Mouse (Mus musculus): ENCODE results near the gene Jund. TPM values are rescaled to one million over a fixed set of nuclear protein-coding genes. Genes with fewer than 3 reads are reported as not detected.

Jund gene
- polyA plus RNA-seq, 1 experiment from 2014 or later = 117 TPM

- WGBS = 52% methylated on average over 7 of the region's 7 CpGs
- Histone ChIP-seq H3K9me3 (ENCODE audit: control insufficient read depth, low read length) (no peaks in the 10 kb centered on the region), H3K36me3 (ENCODE audit: control insufficient read depth, insufficient read depth, low read length) (no peaks in the 10 kb centered on the region), H3K27ac (ENCODE audit: low read depth, low read length) (peak within 1 kb of the TSS; percentile 86), H3K27me3 (ENCODE audit: control insufficient read depth, insufficient read depth, low read length) (peaks cover 2% of the 10 kb centered on the region; the same call in 1 of the 2 replicates), H3K9ac (ENCODE audit: low read depth, low read length) (no peak within 1 kb of the TSS; the same call in 1 of the 2 replicates), H3K4me2 (replicated peaks; ENCODE audit: low read depth, low read length) (peak within 1 kb of the TSS; percentile 21), H3K4me3 (ENCODE audit: low read length) (no peak within 1 kb of the TSS), H3K4me1 (ENCODE audit: control insufficient read depth, insufficient read depth, low read length) (no peaks in the 10 kb centered on the region)
- ATAC-seq (ENCODE audit: low FRiP score, low TSS enrichment) = peak; percentile 83
Observed at GRCm38 (mm10) chr8:70723486-70724210, 24.9 kb downstream of the Jund start, which contains the start of gene Pde4c. Gene Pde4c (plus strand): TSS chr8:70723720.

- Histone ChIP-seq H3K36me3 (ENCODE audit: control insufficient read depth, insufficient read depth, low read length) (no peaks in the 10 kb centered on the region), H3K4me1 (ENCODE audit: control insufficient read depth, insufficient read depth, low read length) (no peaks in the 10 kb centered on the region), H3K9me3 (ENCODE audit: control insufficient read depth, low read length) (no peaks in the 10 kb centered on the region), H3K27me3 (ENCODE audit: control insufficient read depth, insufficient read depth, low read length) (peaks cover 2% of the 10 kb centered on the region; the same call in 1 of the 2 replicates), H3K4me3 (ENCODE audit: low read length) (no peak overlapping the region), H3K9ac (ENCODE audit: low read depth, low read length) (no peak overlapping the region), H3K27ac (ENCODE audit: low read depth, low read length) (peak overlapping the region; percentile 86), H3K4me2 (replicated peaks; ENCODE audit: low read depth, low read length) (peak overlapping the region; percentile 9; the same call in 1 of the 2 replicates)
- ATAC-seq (ENCODE audit: low FRiP score, low TSS enrichment) = no peak
- 58% methylated on average over 12 of the region's 12 CpGs for WGBS
Observed at GRCm38 (mm10) chr8:70724216-70724615, 25.5 kb downstream of the Jund start.

- Histone ChIP-seq H3K4me3 (ENCODE audit: low read length) (no peak overlapping the region), H3K27me3 (ENCODE audit: control insufficient read depth, insufficient read depth, low read length) (peaks cover 17% of the 10 kb centered on the region), H3K36me3 (ENCODE audit: control insufficient read depth, insufficient read depth, low read length) (no peaks in the 10 kb centered on the region), H3K4me1 (ENCODE audit: control insufficient read depth, insufficient read depth, low read length) (no peaks in the 10 kb centered on the region), H3K4me2 (replicated peaks; ENCODE audit: low read depth, low read length) (no peak overlapping the region), H3K9ac (ENCODE audit: low read depth, low read length) (no peak overlapping the region), H3K9me3 (ENCODE audit: control insufficient read depth, low read length) (no peaks in the 10 kb centered on the region), H3K27ac (ENCODE audit: low read depth, low read length) (no peak overlapping the region)
- 26% methylated on average over 14 of the region's 14 CpGs for WGBS
- no peak for ATAC-seq (ENCODE audit: low FRiP score, low TSS enrichment)
Observed at GRCm38 (mm10) chr8:70725792-70726447, 27.2 kb downstream of the Jund start.

- no peaks in the 10 kb centered on the region for H3K36me3 ChIP-seq (ENCODE audit: control insufficient read depth, insufficient read depth, low read length)
- H3K27ac ChIP-seq (ENCODE audit: low read depth, low read length) = no peak overlapping the region
- H3K4me2 ChIP-seq (replicated peaks; ENCODE audit: low read depth, low read length) = no peak overlapping the region
- H3K4me3 ChIP-seq (ENCODE audit: low read length) = no peak overlapping the region
- H3K9ac ChIP-seq (ENCODE audit: low read depth, low read length) = no peak overlapping the region
- 46% methylated on average over 11 of the region's 11 CpGs for WGBS
- no peaks in the 10 kb centered on the region for H3K4me1 ChIP-seq (ENCODE audit: control insufficient read depth, insufficient read depth, low read length)
- peaks cover 21% of the 10 kb centered on the region for H3K27me3 ChIP-seq (ENCODE audit: control insufficient read depth, insufficient read depth, low read length)
- H3K9me3 ChIP-seq (ENCODE audit: control insufficient read depth, low read length) = no peaks in the 10 kb centered on the region
- ATAC-seq (ENCODE audit: low FRiP score, low TSS enrichment) = no peak
Observed at GRCm38 (mm10) chr8:70726721-70727120, 28.0 kb downstream of the Jund start.

- no peak overlapping the region for H3K27ac ChIP-seq (ENCODE audit: low read depth, low read length)
- H3K9ac ChIP-seq (ENCODE audit: low read depth, low read length) = peak overlapping the region; percentile 42; the same call in 1 of the 2 replicates
- H3K4me2 ChIP-seq (replicated peaks; ENCODE audit: low read depth, low read length) = peak overlapping the region; percentile 46
- peak; percentile 22; the same call in 1 of the 2 replicates for ATAC-seq (ENCODE audit: low FRiP score, low TSS enrichment)
- peak overlapping the region; percentile 27 for H3K4me3 ChIP-seq (ENCODE audit: low read length)
- H3K4me1 ChIP-seq (ENCODE audit: control insufficient read depth, insufficient read depth, low read length) = no peaks in the 10 kb centered on the region
- WGBS = 3% methylated on average over 34 of the region's 34 CpGs
- H3K9me3 ChIP-seq (ENCODE audit: control insufficient read depth, low read length) = no peaks in the 10 kb centered on the region
- H3K27me3 ChIP-seq (ENCODE audit: control insufficient read depth, insufficient read depth, low read length) = peaks cover 27% of the 10 kb centered on the region
- no peaks in the 10 kb centered on the region for H3K36me3 ChIP-seq (ENCODE audit: control insufficient read depth, insufficient read depth, low read length)
Observed at GRCm38 (mm10) chr8:70729808-70730475, 31.2 kb downstream of the Jund start.

- H3K9ac ChIP-seq (ENCODE audit: low read depth, low read length) = no peak overlapping the region
- H3K4me1 ChIP-seq (ENCODE audit: control insufficient read depth, insufficient read depth, low read length) = no peaks in the 10 kb centered on the region
- WGBS = 88% methylated on average over 4 of the region's 4 CpGs
- H3K36me3 ChIP-seq (ENCODE audit: control insufficient read depth, insufficient read depth, low read length) = no peaks in the 10 kb centered on the region
- no peak overlapping the region for H3K4me2 ChIP-seq (replicated peaks; ENCODE audit: low read depth, low read length)
- H3K4me3 ChIP-seq (ENCODE audit: low read length) = no peak overlapping the region
- ATAC-seq (ENCODE audit: low FRiP score, low TSS enrichment) = no peak
- peaks cover 27% of the 10 kb centered on the region for H3K27me3 ChIP-seq (ENCODE audit: control insufficient read depth, insufficient read depth, low read length)
- H3K27ac ChIP-seq (ENCODE audit: low read depth, low read length) = no peak overlapping the region
- no peaks in the 10 kb centered on the region for H3K9me3 ChIP-seq (ENCODE audit: control insufficient read depth, low read length)
Observed at GRCm38 (mm10) chr8:70730956-70731355, 32.2 kb downstream of the Jund start.

GRCm38 (mm10) chr8:70737705-70738104 is 39.0 kb downstream of the Jund start:
- Histone ChIP-seq H3K9ac (ENCODE audit: low read depth, low read length) (no peak overlapping the region), H3K4me2 (replicated peaks; ENCODE audit: low read depth, low read length) (no peak overlapping the region), H3K27me3 (ENCODE audit: control insufficient read depth, insufficient read depth, low read length) (peaks cover 26% of the 10 kb centered on the region), H3K4me3 (ENCODE audit: low read length) (no peak overlapping the region), H3K27ac (ENCODE audit: low read depth, low read length) (no peak overlapping the region), H3K9me3 (ENCODE audit: control insufficient read depth, low read length) (no peaks in the 10 kb centered on the region), H3K36me3 (ENCODE audit: control insufficient read depth, insufficient read depth, low read length) (no peaks in the 10 kb centered on the region), H3K4me1 (ENCODE audit: control insufficient read depth, insufficient read depth, low read length) (peaks cover under 1% of the 10 kb centered on the region; the same call in 1 of the 2 replicates)
- no peak for ATAC-seq (ENCODE audit: low FRiP score, low TSS enrichment)
- WGBS = 73% methylated on average over 5 of the region's 5 CpGs

GRCm38 (mm10) chr8:70738211-70738610 is 39.5 kb downstream of the Jund start:
- WGBS = 60% methylated on average over 3 of the region's 3 CpGs
- Histone ChIP-seq H3K9ac (ENCODE audit: low read depth, low read length) (no peak overlapping the region; the same call in 1 of the 2 replicates), H3K4me3 (ENCODE audit: low read length) (no peak overlapping the region), H3K27ac (ENCODE audit: low read depth, low read length) (no peak overlapping the region), H3K27me3 (ENCODE audit: control insufficient read depth, insufficient read depth, low read length) (peaks cover 28% of the 10 kb centered on the region), H3K4me1 (ENCODE audit: control insufficient read depth, insufficient read depth, low read length) (peaks cover 6% of the 10 kb centered on the region), H3K4me2 (replicated peaks; ENCODE audit: low read depth, low read length) (no peak overlapping the region), H3K36me3 (ENCODE audit: control insufficient read depth, insufficient read depth, low read length) (no peaks in the 10 kb centered on the region), H3K9me3 (ENCODE audit: control insufficient read depth, low read length) (no peaks in the 10 kb centered on the region)
- no peak for ATAC-seq (ENCODE audit: low FRiP score, low TSS enrichment)
